Mouse (Mus musculus) heart, postnatal 14 days (tissue): ENCODE measurements around the gene Prx. TPM values are rescaled to one million over a fixed set of nuclear protein-coding genes. Genes with fewer than 3 reads are reported as not detected.
A peak's percentile ranks its signal among the peaks of the same experiment; 100 is the strongest.

Source experiments
- DNase-seq, 2 experiments: peaks; one replicate each; pipeline ENCODE4 v3.0.0; 2021 to 2022
- intact Hi-C: fragments of 180-260 bp; cut with DNase I; formaldehyde crosslinking; loops from one replicate; pipeline ENCODE4 v1.15.1; 2025
- long read RNA-seq, 2 experiments: library from polyadenylated mRNA; stranded (forward); transcript quantifications; one replicate each; pipeline ENCODE4 v2.0.0; 2021
- total RNA-seq, 2 experiments: library from RNA; stranded (reverse); gene quantifications; 2 replicates each; pipeline ENCODE4 v1.2.3; 2021

Gene Prx
- total RNA-seq: 1 to 10 TPM; 1.4 to 2.8 TPM
- long read RNA-seq, experiment 1: 0 reads
- long read RNA-seq, experiment 2, partial matches to known transcripts: 0 of 1 reads
- long read RNA-seq, experiment 2, other reads (novel, unspliced or antisense): 1 of 1 reads

DNA sequence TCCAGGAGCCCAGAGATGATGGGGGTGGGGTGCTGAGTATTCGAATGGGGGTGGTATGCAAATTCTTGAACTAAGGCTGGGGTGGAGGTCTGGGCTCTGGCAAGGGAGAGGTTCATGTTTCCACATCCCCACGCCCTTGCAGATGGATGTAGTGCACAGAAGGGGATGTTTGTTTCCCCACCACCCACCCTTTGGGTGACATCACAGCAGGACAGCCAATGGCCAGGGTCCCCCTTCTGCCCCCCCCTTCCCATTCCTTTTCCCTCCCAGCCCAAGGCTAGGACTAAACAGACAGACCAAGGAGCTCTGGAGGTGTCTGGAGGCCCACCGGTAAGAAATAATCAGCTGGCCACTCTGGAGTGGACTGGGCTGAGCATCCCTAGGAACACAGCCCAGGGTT, at the start of gene Prx:
Prx (plus strand) TSS at position 289 of the 400 bp plus-strand sequence.
- intact Hi-C loops: no loop called here
- no peak for DNase-seq

DNA sequence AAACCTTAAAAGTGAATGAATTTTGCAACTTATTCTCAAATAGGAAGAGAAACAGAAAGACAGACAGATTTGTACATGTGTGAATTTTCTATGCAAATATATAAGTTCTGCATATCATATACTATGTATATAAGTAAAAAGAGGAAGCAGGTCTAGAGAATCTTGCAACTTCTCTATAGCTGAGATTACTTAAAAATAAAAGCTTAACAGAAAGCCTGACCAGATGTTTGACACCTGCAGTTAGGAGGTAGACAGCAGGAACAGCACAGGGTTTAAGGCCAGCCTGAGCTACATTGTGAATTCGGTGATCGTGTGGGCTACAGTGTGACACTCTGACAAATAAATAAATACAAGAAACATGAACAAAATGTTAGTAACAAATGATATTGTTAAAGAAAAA, 47.8 kb upstream of the Prx start:
- no peak for DNase-seq
- intact Hi-C loops: no loop called here

GRCm38 (mm10) chr7:27452206-27452770, 46.8 kb upstream of the Prx start:
- intact Hi-C loops: no loop called here
- no peak for DNase-seq

DNA sequence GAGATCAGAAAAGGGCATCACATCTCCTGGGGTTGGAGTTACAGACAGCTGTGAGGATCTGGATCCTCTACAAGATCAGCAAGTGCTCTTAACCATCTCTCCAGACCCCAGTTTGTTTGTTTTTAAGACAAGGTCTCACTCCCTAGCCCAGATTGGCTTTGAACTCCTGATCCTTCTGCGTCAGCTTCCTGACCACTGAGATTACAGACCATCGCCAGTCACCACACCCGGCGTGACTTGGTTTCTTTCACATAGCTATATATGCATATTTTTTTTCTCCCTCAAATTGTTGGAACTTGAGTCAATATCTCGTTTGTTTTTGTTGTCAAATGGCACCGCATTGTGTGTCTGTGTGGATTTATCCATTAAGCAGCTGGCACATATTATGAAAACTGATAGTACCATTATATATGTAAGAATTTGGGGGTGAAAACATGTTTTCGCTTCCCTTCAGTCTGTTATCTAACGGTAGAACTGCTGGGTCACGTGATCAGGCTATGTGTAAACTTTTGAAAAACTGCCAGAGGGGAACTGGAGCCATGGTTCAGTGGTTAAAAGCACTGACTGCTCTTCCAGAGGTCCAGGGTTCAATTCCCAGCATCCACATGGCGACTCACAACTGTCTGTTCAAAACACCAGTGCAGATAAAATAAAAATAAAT, 44.5 kb upstream of the Prx start:
- intact Hi-C loops: no loop called here

DNA sequence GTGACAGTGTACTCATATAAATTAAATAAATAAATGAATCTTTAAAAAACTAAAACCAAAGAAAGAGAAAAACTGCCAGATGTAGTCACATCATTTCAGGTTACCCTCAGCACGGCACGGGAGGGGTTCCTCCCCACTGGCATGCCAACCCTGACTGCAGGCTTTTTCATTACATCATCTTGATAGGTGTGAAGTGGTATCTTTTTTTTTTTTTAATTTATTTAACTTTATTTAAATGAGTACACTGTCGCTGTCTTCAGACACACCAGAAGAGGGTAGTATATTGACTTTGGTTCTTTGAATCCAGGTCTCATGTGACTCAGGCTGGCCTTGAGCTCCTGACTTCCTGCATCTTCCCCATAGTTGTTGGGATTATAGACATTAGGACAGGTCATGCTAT, 43.9 kb upstream of the Prx start:
- intact Hi-C loops: no loop called here
- no peak for DNase-seq

More for the DNA sequence above, 44.5 kb upstream of the Prx start:
- no peak for DNase-seq

- intact Hi-C loops: no loop called here
- no peak for DNase-seq
Measured at GRCm38 (mm10) chr7:27458614-27459013, 40.5 kb upstream of the Prx start.

DNA sequence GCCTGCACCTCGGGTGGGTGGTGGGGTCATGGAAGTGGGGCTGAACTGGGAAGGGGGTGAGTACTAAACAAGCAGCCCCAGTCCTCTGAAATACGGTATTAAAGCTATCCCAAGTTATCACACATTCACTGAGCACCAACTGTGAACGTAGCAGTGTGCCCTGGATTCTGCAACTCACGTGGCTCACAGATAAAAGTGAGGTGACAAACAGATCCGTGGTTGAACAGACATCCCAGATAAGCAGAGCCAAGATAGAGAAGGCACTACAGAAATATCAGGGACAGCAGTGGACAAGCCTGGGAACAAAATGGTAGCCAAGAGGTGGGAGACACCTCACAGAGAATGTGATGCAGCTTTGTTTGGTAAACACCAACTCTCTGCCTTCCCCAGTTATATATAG, 39.5 kb upstream of the Prx start:
- no peak for DNase-seq
- intact Hi-C loops: no loop called here

DNA sequence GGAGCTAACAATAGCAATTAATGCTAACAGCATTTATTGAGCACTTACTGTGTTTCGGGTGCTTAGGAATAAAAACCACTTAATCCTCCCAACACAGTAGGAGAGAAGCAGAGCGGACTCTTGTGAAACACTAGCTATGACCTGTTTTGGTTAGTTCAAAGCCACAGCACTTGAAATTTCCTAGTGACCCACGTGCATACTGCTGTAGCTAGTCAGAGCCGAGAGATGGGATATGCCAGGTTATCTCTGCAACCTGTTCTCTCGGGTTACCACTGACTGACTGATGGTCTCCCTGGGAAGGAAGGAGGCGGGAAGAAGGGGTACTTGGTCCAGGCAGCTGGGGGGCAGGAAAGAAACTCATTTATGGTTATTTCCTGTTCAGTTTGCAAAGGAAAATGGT, 38.6 kb upstream of the Prx start:
- no peak for DNase-seq
- intact Hi-C loops: no loop called here

DNA sequence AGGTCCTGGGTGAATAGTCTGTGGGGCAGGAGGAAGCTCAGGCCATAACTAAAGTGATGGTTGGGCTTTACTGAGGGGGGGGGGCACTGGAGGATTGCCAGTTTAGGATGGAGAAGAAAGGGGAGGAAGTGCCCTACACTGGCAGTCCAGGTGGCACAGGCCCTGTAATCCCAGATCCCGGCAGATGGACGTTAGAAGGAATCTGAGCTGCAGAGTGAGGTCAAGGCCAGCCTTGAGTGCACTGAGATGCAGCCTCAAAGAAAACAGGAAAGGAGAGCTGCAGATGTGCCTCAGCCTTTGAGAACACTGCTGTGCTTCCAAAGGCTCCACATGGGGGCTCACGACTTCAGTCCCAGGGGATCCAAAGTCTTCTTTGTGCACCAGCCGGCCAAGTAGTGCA, 31.5 kb upstream of the Prx start:
- DNase-seq: no peak

DNA sequence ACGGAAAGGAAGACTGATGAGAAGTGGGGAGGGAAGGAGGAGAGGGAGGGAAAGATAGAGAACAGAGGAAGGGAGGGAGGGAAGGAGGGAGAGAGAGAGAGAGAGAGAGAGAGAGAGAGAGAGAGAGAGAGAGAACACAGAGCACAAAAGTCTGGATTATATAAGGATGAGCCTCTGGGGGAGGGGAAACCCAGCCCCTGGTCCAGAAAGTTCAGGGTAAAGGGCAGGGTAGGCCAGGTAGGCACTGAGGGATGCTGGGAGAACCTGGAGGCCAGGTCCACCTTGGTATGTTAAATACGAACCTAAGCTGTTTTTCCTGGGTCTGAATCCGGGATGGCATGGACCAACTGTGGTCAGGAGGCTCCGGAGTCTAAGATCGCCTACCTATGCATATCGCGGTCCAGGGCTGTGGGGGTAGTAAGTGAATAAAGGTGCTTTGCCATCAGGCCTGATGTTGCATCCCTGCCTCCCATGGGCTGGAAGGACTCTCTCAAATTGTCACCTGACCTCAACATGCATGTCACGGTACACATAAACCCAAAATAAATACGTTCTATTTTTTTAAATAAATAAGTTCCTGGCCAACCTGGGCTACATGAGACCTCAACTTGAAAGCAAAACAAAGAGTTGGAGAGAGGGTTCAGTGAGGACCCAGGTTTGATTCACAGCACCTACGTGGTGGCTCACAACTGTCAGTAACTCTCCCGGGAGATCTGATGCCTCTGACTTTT, 27.6 kb upstream of the Prx start:
- DNase-seq: no peak
- intact Hi-C loops: loop anchor here (2.0 to 10.0 kb wide), 2 partner anchors 23 to 53 kb away; partner anchors contain the start of gene Hipk4

More for the DNA sequence above, 31.5 kb upstream of the Prx start:
- intact Hi-C loops: no loop called here

GRCm38 (mm10) chr7:27472596-27472995, 26.5 kb upstream of the Prx start:
- no peak for DNase-seq
- intact Hi-C loops: loop anchor here (2.0 to 10.0 kb wide), 2 partner anchors 24 to 52 kb away; partner anchors contain the start of gene Hipk4

- DNase-seq: peak; percentile 100
- intact Hi-C loops: loop anchor here (2.0 to 10.0 kb wide), 2 partner anchors 24 to 52 kb away; partner anchors contain the start of gene Hipk4
Measured at GRCm38 (mm10) chr7:27473156-27473834, 25.8 kb upstream of the Prx start, which contains the start of gene Sertad3. TSS of gene Sertad3 (plus strand) at chr7:27473768.

GRCm38 (mm10) chr7:27473835-27474489, 25.2 kb upstream of the Prx start:
- intact Hi-C loops: loop anchor here (2.0 to 10.0 kb wide), 3 partner anchors 15 to 51 kb away; partner anchors contain the start of gene Hipk4
- DNase-seq: no peak

GRCm38 (mm10) chr7:27474490-27474954, 24.6 kb upstream of the Prx start:
- intact Hi-C loops: loop anchor here (2.0 to 10.0 kb wide), 2 partner anchors 14 to 50 kb away; partner anchors contain the start of gene Hipk4
- DNase-seq: peak; percentile 98 to 99

- intact Hi-C loops: loop anchor here (2.0 to 10.0 kb wide), 2 partner anchors 13 to 49 kb away; partner anchors contain the start of gene Hipk4
- no peak for DNase-seq
Measured at GRCm38 (mm10) chr7:27475596-27475995, 23.5 kb upstream of the Prx start.

- peak in 1 of 2 experiments; percentile 37 for DNase-seq
- intact Hi-C loops: loop anchor here (10.0 kb wide), 1 partner anchor 49 kb away; the partner anchor contains the start of gene Hipk4
Measured at GRCm38 (mm10) chr7:27476098-27476635, 23.0 kb upstream of the Prx start.

DNA sequence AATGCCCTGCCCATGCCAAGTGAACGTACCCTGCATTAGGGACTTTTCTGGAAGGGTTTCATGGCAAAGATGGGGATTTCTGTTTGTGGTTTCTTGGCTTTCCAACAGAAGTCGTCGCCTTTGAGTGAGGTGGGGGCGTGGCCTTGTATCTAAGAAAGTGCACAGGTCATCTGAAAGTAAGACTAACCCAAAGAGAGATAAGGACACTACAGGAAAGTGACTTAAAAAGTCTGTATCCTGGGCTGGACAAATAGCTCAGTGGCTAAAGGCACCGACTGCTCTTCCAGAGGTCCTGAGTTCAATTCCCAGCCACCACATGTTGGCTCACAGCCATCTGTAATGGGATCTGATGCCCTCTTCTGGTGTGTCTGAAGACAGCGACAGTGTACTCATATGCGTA, 20.6 kb upstream of the Prx start:
- intact Hi-C loops: loop anchor here (10.0 kb wide), 1 partner anchor 46 kb away; the partner anchor contains the start of gene Hipk4
- DNase-seq: no peak

- DNase-seq: no peak
- intact Hi-C loops: loop anchor here (10.0 kb wide), 2 partner anchors 45 to 315 kb away; partner anchors contain the start of genes Egln2 and Hipk4
Measured at GRCm38 (mm10) chr7:27479750-27480149, 19.4 kb upstream of the Prx start.

GRCm38 (mm10) chr7:27480506-27480905, 18.6 kb upstream of the Prx start:
- no peak for DNase-seq
- intact Hi-C loops: loop anchor here (10.0 kb wide), 1 partner anchor 316 kb away; the partner anchor contains the start of gene Egln2
